Mouse (Mus musculus) G1E (cell line): ENCODE measurements around the gene Klc4. TPM values are rescaled to one million over a fixed set of nuclear protein-coding genes. Genes with fewer than 3 reads are reported as not detected.

ENCODE experiments used
- ATAC-seq: 2 replicates; pipeline ENCODE4 v1.8.0; 2016; ENCODE audit warnings: mild to moderate bottlenecking; ENCODE audit not compliant: insufficient number of reproducible peaks, poor library complexity, low FRiP score, severe bottlenecking; ENCODE audit errors: extremely low read depth
- DNase-seq: peaks from one replicate; pipeline ENCODE4 v3.0.0; 2012; ENCODE audit warnings: low spot score
- H3K27me3 ChIP-seq: 2 replicates; pipeline ENCODE4 v1.6.1; 2012; ENCODE audit warnings: mild to moderate bottlenecking, low read length, inconsistent platforms; ENCODE audit not compliant: insufficient read depth
- H3K36me3 ChIP-seq: replicated peaks from 2 replicates; pipeline ENCODE3; 2012; ENCODE audit warnings: mild to moderate bottlenecking, inconsistent platforms
- H3K4me1 ChIP-seq: 2 replicates; pipeline ENCODE4 v1.6.1; 2012; ENCODE audit warnings: low read depth, low read length, inconsistent platforms, mixed read lengths; ENCODE audit not compliant: insufficient read depth
- H3K4me3 ChIP-seq: 2 replicates; pipeline ENCODE4 v1.5.1; 2012; ENCODE audit warnings: low read depth, mild to moderate bottlenecking, inconsistent platforms, low read length, moderate library complexity, mixed read lengths
- H3K9me3 ChIP-seq: replicated peaks from 2 replicates; pipeline ENCODE4 v1.6.1; 2012; ENCODE audit warnings: inconsistent platforms
- CTCF ChIP-seq: IDR thresholded peaks from 2 replicates; pipeline ENCODE4 v1.5.1; 2012; ENCODE audit warnings: low read depth, low read length, inconsistent platforms, mixed read lengths
- GATA1 ChIP-seq: IDR thresholded peaks from 2 replicates; pipeline ENCODE4 v1.6.1; 2012; ENCODE audit warnings: borderline replicate concordance, low read length, inconsistent platforms, mixed read lengths
- GATA2 ChIP-seq: IDR thresholded peaks from 2 replicates; pipeline ENCODE4 v1.6.1; 2012; ENCODE audit warnings: low read depth, low read length, inconsistent platforms, borderline replicate concordance
- TAL1 ChIP-seq: conservative IDR thresholded peaks from 2 replicates; pipeline ENCODE4 v1.6.1; 2012; ENCODE audit warnings: low read depth, low read length, inconsistent platforms, mixed read lengths
- polyA plus RNA-seq: library from polyadenylated mRNA; stranded (reverse); fragments of >175 nt; gene quantifications from 2 replicates; pipeline ENCODE4 v1.2.3, GENCODE M21; 2012
- total RNA-seq, 2 experiments: library from RNA; stranded (forward) in 1 of 2; stranded (reverse) in 1 of 2; fragments of 200-1000 nt in 1 of 2; fragments of >200 nt in 1 of 2; fragmentation: Nextera tagmentation in 1 of 2; gene quantifications; 2 replicates each; pipeline ENCODE4 v1.2.3; 2014 to 2017

Klc4 gene
- total and polyA plus RNA-seq, 3 experiments, result 1.3 to 11.7 (median 8.9) TPM

DNA sequence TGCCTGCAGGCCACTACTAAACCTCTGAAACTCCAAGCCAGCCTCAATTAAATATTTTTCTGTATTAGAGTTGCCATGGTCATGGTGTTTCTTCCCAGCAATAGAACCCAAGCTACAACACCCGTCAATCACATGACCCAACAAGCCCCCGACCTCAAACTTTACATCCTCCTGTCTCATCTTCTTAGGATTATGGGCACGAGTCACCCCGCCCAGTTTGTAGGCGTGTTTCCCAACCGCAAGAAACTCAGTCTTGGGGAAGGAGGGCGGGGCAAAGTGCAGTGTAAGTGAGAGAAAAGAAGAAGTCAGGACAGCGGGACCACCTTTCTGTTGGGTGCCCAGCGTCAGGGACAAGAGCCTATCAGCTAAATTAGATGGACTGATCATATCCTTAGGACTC lies 57.6 kb downstream of the Klc4 start:
- Histone ChIP-seq H3K4me1 (no peaks in the 10 kb centered on the region), H3K27me3 (peaks cover 17% of the 10 kb centered on the region; the same call in 1 of the 2 replicates), H3K36me3 (no peaks in the 10 kb centered on the region), H3K4me3 (no peak overlapping the region), H3K9me3 (no peaks in the 10 kb centered on the region)
- no peak for ATAC-seq
- TF ChIP-seq TAL1 (no peak), CTCF (no peak)
- no peak for DNase-seq

- Histone ChIP-seq H3K4me1 (no peaks in the 10 kb centered on the region), H3K36me3 (no peaks in the 10 kb centered on the region), H3K4me3 (no peak overlapping the region), H3K27me3 (peaks cover 25% of the 10 kb centered on the region), H3K9me3 (no peaks in the 10 kb centered on the region)
- DNase-seq, result no peak
- TF ChIP-seq GATA2 (no peak), GATA1 (no peak), TAL1 (no peak)
- ATAC-seq, result no peak
These were observed 59.5 kb downstream of the Klc4 start for GRCm38 (mm10) chr17:46586327-46586726.

Other genes with a start within 250 kb of the Klc4 start
Only the 20 nearest of the 21 such genes appear.
- gene Crip3, start 217.1 kb downstream of the Klc4 start, total RNA-seq (2014; fragmentation: Nextera tagmentation), result not detected in 2 replicates
- gene Crip3, start 217.1 kb downstream of the Klc4 start, total RNA-seq (2017), result 0.12 TPM in 1 of 2 replicates, not detected in the other
- not detected in 2 replicates for gene Crip3, start 217.1 kb downstream of the Klc4 start, polyA plus RNA-seq
- not detected in 2 replicates for gene Slc22a7, start 207.6 kb downstream of the Klc4 start, total RNA-seq (2014; fragmentation: Nextera tagmentation)
- not detected in 2 replicates for gene Slc22a7, start 207.6 kb downstream of the Klc4 start, total RNA-seq (2017)
- not detected in 2 replicates for gene Slc22a7, start 207.6 kb downstream of the Klc4 start, polyA plus RNA-seq
- gene Ttbk1, start 158.3 kb downstream of the Klc4 start, total RNA-seq (2014; fragmentation: Nextera tagmentation), result not detected in 2 replicates
- 0.11 and 0.52 TPM in 2 replicates for gene Ttbk1, start 158.3 kb downstream of the Klc4 start, total RNA-seq (2017)
- gene Ttbk1, start 158.3 kb downstream of the Klc4 start, polyA plus RNA-seq, result 0.01 TPM in 1 of 2 replicates, not detected in the other
- 26.0 and 29.8 TPM in 2 replicates for gene Dnph1, start 149.3 kb downstream of the Klc4 start, total RNA-seq (2014; fragmentation: Nextera tagmentation)
- 18.8 and 24.9 TPM in 2 replicates for gene Dnph1, start 149.3 kb downstream of the Klc4 start, total RNA-seq (2017)
- gene Dnph1, start 149.3 kb downstream of the Klc4 start, polyA plus RNA-seq, result 36.9 and 38.1 TPM in 2 replicates
- gene Cul9, start 99.6 kb downstream of the Klc4 start, total RNA-seq (2014; fragmentation: Nextera tagmentation), result 0.24 and 0.45 TPM in 2 replicates
- 0.76 and 0.81 TPM in 2 replicates for gene Cul9, start 99.6 kb downstream of the Klc4 start, total RNA-seq (2017)
- gene Cul9, start 99.6 kb downstream of the Klc4 start, polyA plus RNA-seq, result 0.66 and 0.70 TPM in 2 replicates
- gene Srf, start 89.8 kb downstream of the Klc4 start, total RNA-seq (2014; fragmentation: Nextera tagmentation), result 52.7 and 60.3 TPM in 2 replicates
- 18.4 and 22.7 TPM in 2 replicates for gene Srf, start 89.8 kb downstream of the Klc4 start, total RNA-seq (2017)
- 113 and 114 TPM in 2 replicates for gene Srf, start 89.8 kb downstream of the Klc4 start, polyA plus RNA-seq
- gene Ptk7, start 16.5 kb downstream of the Klc4 start, total RNA-seq (2014; fragmentation: Nextera tagmentation), result not detected in 2 replicates
- 0.05 TPM in 1 of 2 replicates, not detected in the other for gene Ptk7, start 16.5 kb downstream of the Klc4 start, total RNA-seq (2017)
- gene Ptk7, start 16.5 kb downstream of the Klc4 start, polyA plus RNA-seq, result 0.01 TPM in 1 of 2 replicates, not detected in the other
- gene Mrpl2, start 207 bp upstream of the Klc4 start, total RNA-seq (2014; fragmentation: Nextera tagmentation), result 44.7 and 59.4 TPM in 2 replicates
- gene Mrpl2, start 207 bp upstream of the Klc4 start, total RNA-seq (2017), result 76.3 and 107 TPM in 2 replicates
- 853 and 1,060 TPM in 2 replicates for gene Mrpl2, start 207 bp upstream of the Klc4 start, polyA plus RNA-seq
- 44.1 and 47.4 TPM in 2 replicates for gene Cul7, start 4.3 kb upstream of the Klc4 start, total RNA-seq (2014; fragmentation: Nextera tagmentation)
- 27.4 and 30.0 TPM in 2 replicates for gene Cul7, start 4.3 kb upstream of the Klc4 start, total RNA-seq (2017)
- gene Cul7, start 4.3 kb upstream of the Klc4 start, polyA plus RNA-seq, result 136 and 142 TPM in 2 replicates
- 12.2 and 13.2 TPM in 2 replicates for gene Rrp36, start 28.3 kb upstream of the Klc4 start, total RNA-seq (2014; fragmentation: Nextera tagmentation)
- gene Rrp36, start 28.3 kb upstream of the Klc4 start, total RNA-seq (2017), result 48.0 and 67.2 TPM in 2 replicates
- gene Rrp36, start 28.3 kb upstream of the Klc4 start, polyA plus RNA-seq, result 39.0 and 45.0 TPM in 2 replicates
- gene Mea1, start 32.8 kb upstream of the Klc4 start, total RNA-seq (2014; fragmentation: Nextera tagmentation), result 37.1 and 42.4 TPM in 2 replicates
- gene Mea1, start 32.8 kb upstream of the Klc4 start, total RNA-seq (2017), result 79.5 and 83.8 TPM in 2 replicates
- gene Mea1, start 32.8 kb upstream of the Klc4 start, polyA plus RNA-seq, result 84.7 and 105 TPM in 2 replicates
- 70.1 and 79.1 TPM in 2 replicates for gene Klhdc3, start 34.9 kb upstream of the Klc4 start, total RNA-seq (2014; fragmentation: Nextera tagmentation)
- gene Klhdc3, start 34.9 kb upstream of the Klc4 start, total RNA-seq (2017), result 21.0 and 26.0 TPM in 2 replicates
- 221 and 297 TPM in 2 replicates for gene Klhdc3, start 34.9 kb upstream of the Klc4 start, polyA plus RNA-seq
- gene Ppp2r5d, start 59.1 kb upstream of the Klc4 start, total RNA-seq (2014; fragmentation: Nextera tagmentation), result 55.2 and 56.6 TPM in 2 replicates
- 33.9 and 40.1 TPM in 2 replicates for gene Ppp2r5d, start 59.1 kb upstream of the Klc4 start, total RNA-seq (2017)
- 78.5 and 83.4 TPM in 2 replicates for gene Ppp2r5d, start 59.1 kb upstream of the Klc4 start, polyA plus RNA-seq
- gene Pex6, start 65.4 kb upstream of the Klc4 start, total RNA-seq (2014; fragmentation: Nextera tagmentation), result 19.8 and 22.1 TPM in 2 replicates
- 14.3 and 17.3 TPM in 2 replicates for gene Pex6, start 65.4 kb upstream of the Klc4 start, total RNA-seq (2017)
- 52.6 and 56.0 TPM in 2 replicates for gene Pex6, start 65.4 kb upstream of the Klc4 start, polyA plus RNA-seq
- gene Gnmt, start 83.1 kb upstream of the Klc4 start, total RNA-seq (2014; fragmentation: Nextera tagmentation), result not detected in 2 replicates
- 0.52 TPM in 1 of 2 replicates, not detected in the other for gene Gnmt, start 83.1 kb upstream of the Klc4 start, total RNA-seq (2017)
- 0.17 TPM in 1 of 2 replicates, not detected in the other for gene Gnmt, start 83.1 kb upstream of the Klc4 start, polyA plus RNA-seq
- 12.8 and 14.4 TPM in 2 replicates for gene Cnpy3, start 106.2 kb upstream of the Klc4 start, total RNA-seq (2014; fragmentation: Nextera tagmentation)
- gene Cnpy3, start 106.2 kb upstream of the Klc4 start, total RNA-seq (2017), result 36.3 and 41.1 TPM in 2 replicates
- gene Cnpy3, start 106.2 kb upstream of the Klc4 start, polyA plus RNA-seq, result 96.9 and 114 TPM in 2 replicates
- not detected in 2 replicates for gene Ptcra, start 117.7 kb upstream of the Klc4 start, total RNA-seq (2014; fragmentation: Nextera tagmentation)
- gene Ptcra, start 117.7 kb upstream of the Klc4 start, total RNA-seq (2017), result 0.12 and 0.27 TPM in 2 replicates
- 0.04 and 0.07 TPM in 2 replicates for gene Ptcra, start 117.7 kb upstream of the Klc4 start, polyA plus RNA-seq
- 26.8 and 33.4 TPM in 2 replicates for gene 2310039H08Rik, start 126.6 kb upstream of the Klc4 start, total RNA-seq (2014; fragmentation: Nextera tagmentation)
- 17.4 and 24.3 TPM in 2 replicates for gene 2310039H08Rik, start 126.6 kb upstream of the Klc4 start, total RNA-seq (2017)
- 129 and 189 TPM in 2 replicates for gene 2310039H08Rik, start 126.6 kb upstream of the Klc4 start, polyA plus RNA-seq
- gene Rpl7l1, start 136.7 kb upstream of the Klc4 start, total RNA-seq (2014; fragmentation: Nextera tagmentation), result 154 and 166 TPM in 2 replicates
- gene Rpl7l1, start 136.7 kb upstream of the Klc4 start, total RNA-seq (2017), result 159 and 181 TPM in 2 replicates
- 7.0 and 11.3 TPM in 2 replicates for gene Rpl7l1, start 136.7 kb upstream of the Klc4 start, polyA plus RNA-seq
- gene Bicral, start 212.5 kb upstream of the Klc4 start, total RNA-seq (2014; fragmentation: Nextera tagmentation), result 34.4 and 41.2 TPM in 2 replicates
- gene Bicral, start 212.5 kb upstream of the Klc4 start, total RNA-seq (2017), result 9.2 and 13.4 TPM in 2 replicates
- gene Bicral, start 212.5 kb upstream of the Klc4 start, polyA plus RNA-seq, result 10.7 and 12.9 TPM in 2 replicates